Mouse (Mus musculus): ENCODE measurements at regions not wholly inside any gene's neighbourhood (a gene's known extent, or its start where the extent isn't known, plus 50 kb on each side); places are given as distances from the start of the nearest gene placed in this dataset.

DNA sequence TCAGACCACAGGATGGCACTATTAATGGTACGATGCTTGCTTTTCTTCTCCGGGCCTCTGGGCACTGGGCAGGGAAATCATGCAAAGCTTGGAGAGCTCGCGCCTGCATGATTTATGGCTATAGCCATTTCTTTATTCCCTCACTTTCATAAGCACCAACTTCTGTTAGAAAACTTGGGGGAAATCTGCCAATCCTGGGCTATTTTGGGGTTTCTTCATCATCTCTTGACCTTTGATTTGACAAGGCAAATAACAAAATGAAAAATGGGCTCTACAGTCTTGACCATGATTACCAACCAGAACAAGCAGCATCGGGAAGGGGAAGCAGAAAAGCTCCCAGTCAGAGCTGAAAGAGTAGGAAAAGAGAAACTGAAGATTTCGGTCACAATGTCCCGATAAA is 57.1 kb upstream of the Fbxl4 start:
- Histone ChIP-seq H3K9ac (ENCODE audit: control insufficient read depth, low read depth, low read length, poor library complexity, severe bottlenecking) (no peak overlapping the region), H3K36me3 (ENCODE audit: control insufficient read depth in 1 of 2, insufficient read depth in 2 of 2, low read length in 2 of 2) (no peaks in the 10 kb centered on the region), H3K79me2 (ENCODE audit: control insufficient read depth, insufficient read depth, low read length, poor library complexity) (no peaks in the 10 kb centered on the region)

DNA sequence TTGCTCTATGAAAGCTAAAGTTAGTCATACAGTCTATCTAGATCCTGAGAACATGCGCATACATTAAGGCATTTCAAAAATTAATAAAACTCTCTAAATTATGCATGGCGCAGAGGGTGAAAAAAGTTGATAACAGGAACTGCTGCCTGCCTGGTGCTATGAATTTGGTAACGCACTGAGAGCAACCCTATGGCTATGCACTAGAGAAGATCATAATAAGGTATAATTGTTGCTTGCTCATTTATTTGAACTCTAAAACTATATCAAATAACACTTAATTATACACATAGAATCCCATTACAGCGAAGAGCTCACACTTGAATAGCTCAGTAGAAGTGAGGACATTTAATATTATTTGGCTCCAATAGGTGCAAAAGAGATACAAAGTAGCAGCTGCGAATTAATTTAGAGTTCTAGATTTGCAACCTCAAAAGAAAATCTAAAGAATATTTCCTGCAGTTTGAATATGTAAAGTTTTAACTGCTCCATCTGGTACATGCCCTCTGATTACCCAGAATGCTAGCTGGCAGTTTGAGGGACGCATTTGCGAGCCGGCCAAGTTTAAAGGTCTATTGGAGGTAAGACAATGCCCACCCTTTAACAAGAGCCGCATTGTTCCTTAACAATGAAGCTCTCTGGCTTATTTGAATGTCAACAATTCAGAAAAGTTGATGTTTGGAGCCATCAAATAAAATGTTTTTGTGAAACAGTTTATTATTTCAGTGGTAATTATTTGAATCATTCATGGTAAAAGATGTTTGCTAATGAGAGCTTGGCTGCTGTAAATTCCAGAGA is 56.0 kb upstream of the Fbxl4 start:
- no peak overlapping the region for H3K27ac ChIP-seq (ENCODE audit: control insufficient read depth, low read depth, low read length)
- H3K79me2 ChIP-seq (ENCODE audit: control insufficient read depth, insufficient read depth, low read length, poor library complexity), result no peaks in the 10 kb centered on the region
- no peak overlapping the region for H3K4me3 ChIP-seq (ENCODE audit: control insufficient read depth in 1 of 2, insufficient read depth in 1 of 2, low read depth in 2 of 2, low read length in 2 of 2)
- H3K9me3 ChIP-seq (replicated peaks; ENCODE audit: insufficient read depth, low read length), result no peaks in the 10 kb centered on the region
- TF ChIP-seq MEF2A (IDR thresholded peaks at IDR 0.05; ENCODE audit: extremely low read depth, insufficient replicate concordance, low read depth, low read length, poor library complexity, severe bottlenecking) (no peak), USF2 (IDR thresholded peaks at IDR 0.05; ENCODE audit: borderline replicate concordance in 1 of 2, insufficient read depth in 1 of 2, low read depth in 1 of 2, low read length in 2 of 2) (no peak), POLR2AphosphoS5 (IDR thresholded peaks at IDR 0.05; ENCODE audit: borderline replicate concordance, low read depth, low read length) (no peak), GABPA (IDR thresholded peaks at IDR 0.05; ENCODE audit: low read depth, low read length) (no peak), RAD21 (IDR thresholded peaks at IDR 0.05; ENCODE audit: low read depth, low read length) (no peak), POLR2AphosphoS2 (IDR thresholded peaks at IDR 0.05; ENCODE audit: low read length) (no peak)
- no peak overlapping the region for H3K9ac ChIP-seq (ENCODE audit: control insufficient read depth, low read depth, low read length, poor library complexity, severe bottlenecking)
- no peaks in the 10 kb centered on the region for H3K36me3 ChIP-seq (ENCODE audit: control insufficient read depth in 1 of 2, insufficient read depth in 2 of 2, low read length in 2 of 2)
- H3K4me1 ChIP-seq (ENCODE audit: control insufficient read depth in 1 of 2, insufficient read depth in 2 of 2, low read length in 2 of 2), result no peaks in the 10 kb centered on the region
- no peaks in the 10 kb centered on the region for H3K27me3 ChIP-seq (ENCODE audit: control insufficient read depth in 1 of 2, insufficient read depth in 2 of 2, low read length in 2 of 2)
- no peak for DNase-seq (ENCODE audit: low read depth, low spot score)

More for the DNA sequence above, 57.1 kb upstream of the Fbxl4 start:
- H3K27ac ChIP-seq (ENCODE audit: control insufficient read depth, low read depth, low read length), result no peak overlapping the region
- no peaks in the 10 kb centered on the region for H3K9me3 ChIP-seq (replicated peaks; ENCODE audit: insufficient read depth, low read length)
- no peak overlapping the region for H3K4me3 ChIP-seq (ENCODE audit: control insufficient read depth in 1 of 2, insufficient read depth in 1 of 2, low read depth in 2 of 2, low read length in 2 of 2)
- H3K4me1 ChIP-seq (ENCODE audit: control insufficient read depth in 1 of 2, insufficient read depth in 2 of 2, low read length in 2 of 2), result no peaks in the 10 kb centered on the region
- TF ChIP-seq MYC (IDR thresholded peaks at IDR 0.05; ENCODE audit: low read depth, low read length) (no peak), RAD21 (IDR thresholded peaks at IDR 0.05; ENCODE audit: low read depth, low read length) (no peak), USF1 (IDR thresholded peaks at IDR 0.05; ENCODE audit: low read depth, low read length) (no peak), TBP (IDR thresholded peaks at IDR 0.05; ENCODE audit: low read depth, low read length) (no peak), ETS1 (IDR thresholded peaks at IDR 0.05; ENCODE audit: low read depth, low read length) (no peak), MXI1 (IDR thresholded peaks at IDR 0.05; ENCODE audit: low read depth, low read length) (no peak), MEF2A (IDR thresholded peaks at IDR 0.05; ENCODE audit: extremely low read depth, insufficient replicate concordance, low read depth, low read length, poor library complexity, severe bottlenecking) (no peak), HCFC1 (IDR thresholded peaks at IDR 0.05; ENCODE audit: low read depth, low read length) (no peak), NELFE (IDR thresholded peaks at IDR 0.05; ENCODE audit: low read depth, low read length) (no peak)
- no peak for DNase-seq (ENCODE audit: low read depth, low spot score)
- H3K27me3 ChIP-seq (ENCODE audit: control insufficient read depth in 1 of 2, insufficient read depth in 2 of 2, low read length in 2 of 2), result no peaks in the 10 kb centered on the region

DNA sequence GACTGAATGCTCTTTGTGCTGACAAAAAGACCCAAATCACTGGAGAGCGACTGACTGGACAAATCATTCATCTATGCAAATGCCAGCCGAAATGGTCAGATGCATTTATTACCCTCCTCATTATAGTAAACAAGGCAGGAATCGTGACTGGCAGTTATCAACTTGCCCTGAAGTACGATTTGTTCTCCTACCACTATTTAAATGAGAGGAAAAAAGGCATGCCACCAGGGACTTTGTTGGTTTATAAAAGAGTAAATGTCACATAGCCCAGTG is 55.5 kb upstream of the Fbxl4 start:
- no peaks in the 10 kb centered on the region for H3K9me3 ChIP-seq (replicated peaks; ENCODE audit: insufficient read depth, low read length)
- H3K4me1 ChIP-seq (ENCODE audit: control insufficient read depth in 1 of 2, insufficient read depth in 2 of 2, low read length in 2 of 2), result no peaks in the 10 kb centered on the region
- H3K9ac ChIP-seq (ENCODE audit: control insufficient read depth, low read depth, low read length, poor library complexity, severe bottlenecking), result no peak overlapping the region
- no peak for DNase-seq (ENCODE audit: low read depth, low spot score)
- no peak overlapping the region for H3K4me3 ChIP-seq (ENCODE audit: control insufficient read depth in 1 of 2, insufficient read depth in 1 of 2, low read depth in 2 of 2, low read length in 2 of 2)
- no peaks in the 10 kb centered on the region for H3K27me3 ChIP-seq (ENCODE audit: control insufficient read depth in 1 of 2, insufficient read depth in 2 of 2, low read length in 2 of 2)
- TF ChIP-seq CTCF (IDR thresholded peaks at IDR 0.05 in 2 of 3, conservative IDR thresholded peaks at IDR 0.05 in 1 of 3; ENCODE audit: control insufficient read depth in 1 of 3, insufficient read depth in 1 of 3, low read depth in 2 of 3, low read length in 3 of 3, poor library complexity in 1 of 3, severe bottlenecking in 1 of 3) (no peak), NELFE (IDR thresholded peaks at IDR 0.05; ENCODE audit: low read depth, low read length) (no peak), ETS1 (IDR thresholded peaks at IDR 0.05; ENCODE audit: low read depth, low read length) (no peak), MYB (IDR thresholded peaks at IDR 0.05; ENCODE audit: low read depth, low read length) (no peak), MAX (IDR thresholded peaks at IDR 0.05; ENCODE audit: low read length) (no peak), POLR2A (IDR thresholded peaks at IDR 0.05; ENCODE audit: control insufficient read depth in 1 of 2, insufficient read depth in 1 of 2, low read depth in 1 of 2, low read length in 2 of 2, poor library complexity in 1 of 2) (no peak), NRF1 (IDR thresholded peaks at IDR 0.05; ENCODE audit: insufficient read depth, low read depth, low read length, poor library complexity, severe bottlenecking) (no peak), GABPA (IDR thresholded peaks at IDR 0.05; ENCODE audit: low read depth, low read length) (no peak), MAZ (IDR thresholded peaks at IDR 0.05; ENCODE audit: low read depth, low read length) (no peak), CHD1 (IDR thresholded peaks at IDR 0.05; ENCODE audit: low read depth, low read length) (no peak), GATA1 (IDR thresholded peaks at IDR 0.05; ENCODE audit: low read depth, low read length) (no peak), MEF2A (IDR thresholded peaks at IDR 0.05; ENCODE audit: extremely low read depth, insufficient replicate concordance, low read depth, low read length, poor library complexity, severe bottlenecking) (no peak)
- no peak overlapping the region for H3K27ac ChIP-seq (ENCODE audit: control insufficient read depth, low read depth, low read length)
- H3K36me3 ChIP-seq (ENCODE audit: control insufficient read depth in 1 of 2, insufficient read depth in 2 of 2, low read length in 2 of 2), result no peaks in the 10 kb centered on the region
- no peaks in the 10 kb centered on the region for H3K79me2 ChIP-seq (ENCODE audit: control insufficient read depth, insufficient read depth, low read length, poor library complexity)

Data from MEL (cell line).